Mouse (Mus musculus): ENCODE data around the gene Antxr2.

Gene Antxr2

DNA sequence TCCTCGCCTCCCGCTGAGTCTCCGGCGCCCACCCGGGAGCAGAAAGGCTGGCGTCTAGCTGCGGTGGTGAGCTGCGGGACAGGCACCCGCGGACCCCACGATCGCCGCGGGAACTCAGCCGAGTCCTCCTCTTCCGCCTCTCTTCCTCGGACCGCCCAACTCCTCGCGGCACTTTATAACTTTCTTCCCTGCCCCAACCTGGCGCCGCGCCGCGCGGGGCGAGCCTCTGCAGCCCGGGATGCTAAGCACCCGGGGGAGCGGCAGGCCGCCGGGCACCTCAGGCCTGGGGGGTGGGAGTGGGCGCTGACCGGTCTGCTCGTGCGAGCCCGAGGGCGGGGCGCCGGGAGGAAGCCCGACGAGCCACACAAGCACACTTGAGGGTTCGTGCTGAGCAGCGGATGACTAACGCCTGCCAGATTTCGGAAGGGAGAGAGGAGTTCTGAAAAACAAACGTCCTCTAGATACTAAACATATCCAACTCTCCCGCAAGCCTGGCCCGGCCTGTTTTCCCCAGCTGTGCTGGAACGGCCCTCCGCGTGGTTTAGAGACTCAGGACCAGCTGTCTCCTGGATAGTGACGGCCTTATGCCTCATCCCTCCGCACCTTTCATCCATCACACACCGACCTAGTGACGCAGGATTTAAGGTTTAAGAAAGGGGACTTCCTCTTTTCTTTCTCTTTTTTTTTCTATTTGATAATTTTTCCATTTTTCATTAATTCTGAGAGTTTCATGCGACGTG is at the start of gene Antxr2:
Gene Antxr2, minus strand, starts transcription at position 142 of the 740 bp plus-strand sequence.
- DNase-seq (ENCODE audit: low read depth, low spot score), result peak; percentile 53

DNA sequence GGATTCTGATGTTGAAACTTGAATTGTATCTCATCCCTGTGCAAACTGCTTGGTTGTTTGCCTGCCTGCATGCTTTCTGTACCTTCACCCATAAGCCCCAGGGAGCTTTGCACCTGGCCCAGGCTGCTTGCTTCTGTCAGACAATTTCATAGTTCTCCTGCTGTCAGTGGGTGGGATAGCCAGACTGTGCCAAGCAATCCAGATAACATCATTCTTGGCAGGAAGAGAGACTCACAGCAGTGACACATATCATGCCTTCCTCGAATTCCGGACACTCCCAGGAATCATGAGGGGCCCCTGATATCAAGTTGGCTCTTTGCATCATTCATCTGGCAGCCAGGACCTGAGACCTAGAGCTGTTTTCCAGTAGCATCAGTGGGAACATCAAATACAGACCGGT is 45.8 kb upstream of the Antxr2 start:
- no peak for DNase-seq (ENCODE audit: low read depth, low spot score)

DNA sequence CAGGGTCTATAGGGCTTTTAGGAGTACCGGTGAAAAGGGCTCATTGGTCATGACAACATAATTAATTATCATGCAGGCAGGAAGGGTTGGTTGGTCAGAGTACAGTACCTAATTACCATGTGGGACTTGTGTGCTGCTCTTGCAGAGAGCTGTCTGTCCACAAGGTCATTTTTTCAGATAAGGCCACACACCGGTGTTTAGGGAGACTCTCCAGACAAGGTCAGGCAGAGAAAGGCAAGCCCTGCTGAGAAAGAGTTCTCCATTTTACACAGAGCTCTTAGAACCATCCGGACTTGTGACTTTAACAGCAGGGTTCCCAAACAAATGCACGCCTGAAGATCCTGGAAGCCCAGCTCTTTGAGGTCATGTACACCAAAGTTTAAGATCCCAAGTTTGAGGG is 38.3 kb upstream of the Antxr2 start:
- DNase-seq (ENCODE audit: low read depth, low spot score), result no peak

DNA sequence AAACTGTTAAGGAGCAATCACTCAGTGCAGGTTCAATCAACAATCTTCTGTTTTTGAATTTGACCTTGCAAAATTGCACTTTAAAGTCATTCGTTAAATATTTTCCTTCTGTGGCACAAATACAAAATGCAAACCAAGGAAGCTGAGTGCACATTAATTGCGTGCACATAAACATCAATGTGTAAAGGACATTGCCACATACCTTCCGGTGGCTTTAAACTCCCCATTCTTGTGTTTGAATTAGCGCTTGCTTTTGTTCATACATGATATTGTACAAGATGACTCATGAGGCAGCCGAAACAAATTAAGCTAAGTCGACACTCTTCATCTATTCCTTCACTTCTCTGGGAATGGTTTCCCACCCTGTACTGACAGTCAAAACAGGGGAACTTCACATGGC is 24.4 kb upstream of the Antxr2 start:
- DNase-seq (ENCODE audit: low read depth, low spot score), result no peak

- DNase-seq (ENCODE audit: low read depth, low spot score), result no peak
Measured at GRCm38 (mm10) chr5:98054834-98055233, 24.0 kb upstream of the Antxr2 start.

- DNase-seq (ENCODE audit: low read depth, low spot score), result no peak
Measured at GRCm38 (mm10) chr5:98034928-98035327, 4.1 kb upstream of the Antxr2 start.

DNA sequence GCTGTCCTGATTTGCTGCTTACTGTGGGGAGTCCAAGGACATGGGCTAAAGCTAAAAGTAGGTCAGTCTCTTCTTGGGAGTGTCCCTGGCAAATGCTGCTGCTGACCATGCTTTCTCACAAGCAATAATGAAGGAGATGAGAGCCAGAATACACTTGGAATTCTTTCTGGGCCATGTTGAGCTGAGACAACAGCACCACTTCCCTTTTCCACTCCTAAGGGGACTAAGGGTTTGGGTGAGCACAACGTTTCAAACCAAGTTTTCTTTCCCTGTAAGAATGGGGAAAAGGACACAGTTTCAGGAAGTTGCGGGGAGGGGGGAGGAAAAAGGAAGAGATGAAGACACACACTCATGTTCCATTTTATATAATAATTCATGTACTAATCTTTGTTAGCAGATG is 3.4 kb upstream of the Antxr2 start:
- DNase-seq (ENCODE audit: low read depth, low spot score), result no peak

GRCm38 (mm10) chr5:98032803-98033420 is 2.1 kb upstream of the Antxr2 start:
- DNase-seq (ENCODE audit: low read depth, low spot score), result no peak

DNA sequence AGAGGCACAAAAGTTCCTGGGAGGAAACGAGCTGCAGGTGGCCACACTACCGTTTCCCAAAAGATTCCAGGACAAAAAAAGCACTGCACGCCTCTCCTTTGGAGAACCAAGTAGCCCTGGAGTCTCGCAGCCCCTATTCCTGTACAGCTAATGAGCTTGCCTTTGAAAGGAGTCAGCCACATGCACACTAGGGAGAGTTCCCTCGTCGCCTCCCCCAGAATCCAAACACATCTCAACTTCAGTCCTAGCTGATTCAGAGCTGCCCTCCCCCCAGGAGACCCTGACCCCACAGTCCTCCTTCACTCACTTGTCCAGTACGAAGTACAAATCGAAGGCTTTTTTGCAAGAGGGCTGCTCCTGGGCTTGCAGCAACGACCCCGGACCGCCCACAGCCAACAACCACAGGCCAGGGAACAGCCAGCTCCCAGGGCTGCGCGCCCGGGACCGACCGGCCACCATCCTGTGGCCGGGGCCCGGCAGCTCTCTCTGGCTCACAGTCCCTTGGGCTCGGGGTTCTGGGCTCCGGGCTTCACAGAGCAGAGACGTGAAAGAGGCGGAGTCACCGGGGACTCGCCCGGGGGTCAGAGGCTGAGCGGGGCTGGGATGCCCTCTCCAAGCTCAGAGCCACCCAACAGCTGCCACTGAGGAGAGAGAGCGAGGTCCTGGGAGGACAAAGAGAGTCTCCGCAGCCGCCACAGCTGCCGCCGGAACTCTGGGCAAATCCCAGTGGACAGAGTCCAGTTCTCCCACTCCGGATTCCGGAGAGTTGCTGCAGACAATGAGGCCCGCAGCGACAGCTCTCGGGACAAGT is 547 bp downstream of the Antxr2 start:
- DNase-seq (ENCODE audit: low read depth, low spot score), result peak; percentile 73

DNA sequence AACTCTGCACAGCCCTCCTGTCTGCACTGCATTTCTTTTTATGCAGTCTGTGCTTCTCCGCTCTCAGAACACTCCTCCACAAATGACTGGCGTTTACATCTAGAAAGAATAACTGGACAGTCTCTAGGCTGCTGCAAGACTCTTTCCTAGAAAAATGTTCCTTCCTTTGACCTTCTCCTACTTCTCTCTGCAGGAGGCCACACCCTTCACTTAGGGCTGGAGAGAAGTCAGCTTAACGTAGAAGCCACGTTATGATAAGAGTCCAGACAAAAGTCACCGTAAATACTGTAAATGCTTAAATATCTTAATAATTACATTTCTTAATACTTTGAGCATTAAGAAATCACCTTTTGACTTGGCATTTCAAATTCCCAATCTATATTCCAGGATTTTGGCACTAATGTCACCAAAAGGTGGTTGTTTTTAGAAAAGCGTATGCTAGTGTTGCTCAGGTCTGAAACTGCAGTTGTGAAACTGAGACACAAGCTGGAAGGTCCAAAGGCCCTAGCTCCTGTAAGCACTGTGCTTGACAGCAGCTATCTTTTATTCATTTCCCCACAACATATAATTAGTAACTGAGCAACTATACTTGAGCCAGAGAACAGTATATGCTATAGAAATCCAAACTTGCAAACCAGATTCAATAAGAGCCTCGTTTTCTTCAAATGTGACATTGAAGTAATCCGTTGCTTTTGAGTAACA is 3.0 kb downstream of the Antxr2 start:
- DNase-seq (ENCODE audit: low read depth, low spot score), result no peak

- no peak for DNase-seq (ENCODE audit: low read depth, low spot score)
Measured at GRCm38 (mm10) chr5:98025921-98026320, 4.9 kb downstream of the Antxr2 start.

DNA sequence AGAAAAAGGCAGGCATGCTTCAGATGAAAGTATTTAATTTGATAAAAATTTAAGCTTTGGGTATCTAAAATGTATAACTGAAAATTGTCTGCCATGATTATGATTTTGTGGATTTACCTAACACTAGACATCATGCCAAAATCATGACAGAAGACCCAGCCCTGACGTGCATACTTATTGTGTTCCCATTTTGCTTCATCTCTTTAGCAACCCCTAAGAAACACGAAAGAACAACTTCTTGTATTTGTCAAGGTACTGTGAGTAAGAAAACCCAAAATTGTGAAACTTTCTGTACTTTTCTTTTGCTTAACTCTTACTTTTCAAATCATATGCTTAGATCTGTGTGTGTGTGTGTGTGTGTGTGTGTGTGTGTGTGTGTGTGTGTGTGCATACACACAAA is 6.3 kb downstream of the Antxr2 start:
- DNase-seq (ENCODE audit: low read depth, low spot score), result no peak

DNA sequence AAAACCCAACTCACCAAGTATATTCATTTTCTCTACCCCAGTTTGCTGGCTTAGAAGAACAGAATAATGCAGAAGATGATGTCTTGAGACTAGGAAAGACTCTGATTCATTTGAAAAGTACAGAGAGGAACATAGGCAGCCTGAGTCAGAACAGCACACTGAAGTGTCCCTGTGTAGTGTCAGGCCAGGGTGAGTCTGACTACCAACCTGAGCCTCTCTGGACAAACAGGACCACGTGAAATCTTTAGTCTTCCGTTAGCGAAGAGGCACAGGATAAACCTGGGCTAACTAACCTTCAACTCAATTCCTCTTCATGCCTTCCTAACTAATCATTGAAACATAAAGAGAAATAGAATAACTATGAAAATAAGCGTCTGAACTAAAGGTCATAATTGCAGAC is 9.3 kb downstream of the Antxr2 start:
- no peak for DNase-seq (ENCODE audit: low read depth, low spot score)

GRCm38 (mm10) chr5:98020658-98021057 is 10.2 kb downstream of the Antxr2 start:
- DNase-seq (ENCODE audit: low read depth, low spot score), result no peak

DNA sequence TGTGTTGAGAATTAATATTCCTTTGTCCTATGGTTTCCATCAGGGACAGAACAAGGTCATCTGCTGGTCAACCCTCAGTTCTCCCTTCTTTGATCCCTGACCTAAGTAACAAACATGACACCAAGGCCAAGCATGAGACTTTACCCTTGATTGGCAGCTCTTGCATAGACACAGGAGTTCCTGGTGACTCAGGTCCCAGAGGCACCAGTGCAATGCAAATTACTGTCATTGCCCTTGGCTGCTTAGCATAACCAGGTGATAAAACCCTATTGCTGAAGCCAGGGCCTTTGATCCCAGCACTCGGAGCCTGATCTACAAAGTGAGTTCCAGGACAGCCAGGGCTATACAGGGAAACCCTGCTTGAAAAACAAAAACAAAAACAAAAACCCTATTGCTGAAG is 11.4 kb downstream of the Antxr2 start:
- no peak for DNase-seq (ENCODE audit: low read depth, low spot score)

DNA sequence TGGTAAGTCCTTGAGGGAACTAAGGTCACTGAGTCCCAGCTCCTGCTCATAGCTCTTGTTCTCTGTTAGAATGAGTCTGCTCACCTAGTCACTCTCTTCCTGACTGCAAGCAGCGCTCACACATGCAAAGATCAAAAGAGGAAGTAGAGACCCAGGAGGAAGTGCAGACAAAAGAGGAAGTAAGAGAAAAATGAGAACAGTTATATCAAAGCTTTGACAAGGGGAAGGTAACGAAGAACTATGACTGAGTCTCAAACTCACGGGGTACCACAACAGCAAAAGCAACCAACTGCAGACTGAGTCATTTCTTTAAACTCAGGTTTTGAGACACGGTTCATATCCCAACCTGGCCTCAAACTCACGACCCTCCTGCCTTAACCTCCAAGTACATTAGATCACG is 12.7 kb downstream of the Antxr2 start:
- DNase-seq (ENCODE audit: low read depth, low spot score), result no peak

- DNase-seq (ENCODE audit: low read depth, low spot score), result no peak
Measured at GRCm38 (mm10) chr5:98016247-98017203, 14.3 kb downstream of the Antxr2 start.

- DNase-seq (ENCODE audit: low read depth, low spot score), result no peak
Measured at GRCm38 (mm10) chr5:98005751-98006150, 25.1 kb downstream of the Antxr2 start.

DNA sequence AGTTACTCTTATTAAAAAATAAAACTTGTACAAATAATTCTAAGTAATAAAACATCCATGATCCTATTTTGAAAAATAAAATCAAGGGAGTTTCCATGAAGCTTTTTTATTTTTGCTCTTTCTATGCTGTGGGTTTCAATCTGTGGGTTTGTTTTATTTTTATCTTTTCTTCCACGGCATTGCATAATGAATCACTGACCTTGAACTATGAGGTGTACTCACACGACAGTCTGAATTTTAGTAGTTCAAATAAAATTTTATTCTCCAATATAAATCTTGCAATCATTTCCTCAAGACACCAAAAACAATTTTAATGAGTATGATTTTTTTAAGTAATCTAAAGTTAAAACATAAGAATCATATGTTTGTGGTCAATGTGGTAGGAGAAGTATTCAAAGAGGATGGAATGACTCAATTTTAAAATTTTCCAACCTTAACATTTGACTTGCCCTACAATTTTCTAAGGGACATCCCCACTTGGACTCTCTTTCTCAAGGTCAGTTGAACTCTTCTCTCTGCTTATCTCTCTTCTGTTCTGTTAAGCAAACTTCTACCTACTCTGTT is 31.5 kb downstream of the Antxr2 start:
- DNase-seq (ENCODE audit: low read depth, low spot score), result no peak

DNA sequence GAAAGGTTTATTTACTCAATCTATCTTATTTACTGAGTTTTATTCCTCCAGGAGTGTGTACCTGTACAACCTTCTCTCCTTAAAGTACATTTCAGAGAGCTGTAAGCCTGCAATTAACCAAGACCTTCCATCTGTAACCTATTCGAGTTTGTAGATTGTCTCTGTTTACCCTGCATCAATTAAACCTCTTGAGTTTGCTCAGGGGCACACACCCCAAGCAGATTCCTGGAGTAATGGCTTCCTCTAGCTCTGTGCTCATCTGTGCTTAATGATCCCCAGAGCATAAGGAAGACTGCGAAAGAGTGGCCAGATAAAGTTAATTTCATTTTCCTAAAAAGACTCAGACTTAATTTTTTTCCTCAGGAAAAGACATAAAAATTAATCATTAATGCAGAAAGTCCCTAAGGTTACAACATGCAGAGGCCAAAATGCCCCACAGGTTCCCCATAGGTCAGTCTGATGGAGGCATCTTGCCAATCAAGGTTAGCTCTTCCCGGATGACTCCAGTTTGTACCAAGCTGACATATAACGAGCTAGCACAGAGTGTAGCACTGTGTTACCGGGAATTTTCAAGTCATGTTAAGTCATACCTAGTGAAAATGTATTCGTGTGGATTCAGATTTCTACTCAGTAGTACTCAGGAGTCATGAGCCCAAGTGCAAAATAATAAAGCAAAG is 34.2 kb downstream of the Antxr2 start:
- DNase-seq (ENCODE audit: low read depth, low spot score), result no peak

All from mesoderm, embryonic 11.5 days (tissue).